Mouse (Mus musculus): Measurements from ENCODE around the gene Dusp5. TPM values are rescaled to one million over a fixed set of nuclear protein-coding genes. Genes with fewer than 3 reads are reported as not detected.
"Not testable (repeated sequence)": the region's sequence is repeated elsewhere in the genome, so short reads cannot be mapped to it uniquely, and the experiment has no call there.

Dusp5 gene
- polyA plus RNA-seq, 1 experiment: 10.4 TPM

DNA sequence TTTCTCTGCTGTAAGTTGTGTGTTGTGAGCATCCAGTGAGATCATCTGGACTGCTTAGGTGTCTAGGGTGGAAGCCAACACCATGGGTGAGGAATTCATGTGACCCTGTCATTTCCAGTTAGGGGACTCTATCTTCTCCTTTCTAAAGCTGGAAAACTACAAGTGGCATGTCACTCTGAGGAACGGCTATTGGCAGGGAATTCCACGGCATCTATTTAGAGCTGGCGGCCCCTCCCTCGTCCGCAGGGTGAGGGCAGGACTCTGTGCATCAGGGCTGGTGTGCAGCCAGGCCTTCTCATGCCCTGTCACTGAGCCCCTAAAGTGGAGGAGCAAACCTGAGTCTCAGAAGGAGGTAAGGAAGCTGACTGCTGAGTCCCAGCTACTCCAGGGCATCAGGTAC lies 35.0 kb upstream of the Dusp5 start:
- no peak for DNase-seq
- Histone ChIP-seq H3K4me1 (ENCODE audit: control insufficient read depth, insufficient read depth, low read length) (no peaks in the 10 kb centered on the region), H3K4me3 (replicated peaks; ENCODE audit: extremely low read depth, low read depth, low read length) (no peak overlapping the region)
- 61% methylated on average over 5 of the region's 5 CpGs for WGBS
- no peak for TF ChIP-seq CTCF (IDR thresholded peaks at IDR 0.05; ENCODE audit: insufficient read depth, low read length)
- TF ChIP-seq POLR2A (IDR thresholded peaks at IDR 0.05; ENCODE audit: borderline replicate concordance, extremely low read depth, low read depth, low read length): no peak

DNA sequence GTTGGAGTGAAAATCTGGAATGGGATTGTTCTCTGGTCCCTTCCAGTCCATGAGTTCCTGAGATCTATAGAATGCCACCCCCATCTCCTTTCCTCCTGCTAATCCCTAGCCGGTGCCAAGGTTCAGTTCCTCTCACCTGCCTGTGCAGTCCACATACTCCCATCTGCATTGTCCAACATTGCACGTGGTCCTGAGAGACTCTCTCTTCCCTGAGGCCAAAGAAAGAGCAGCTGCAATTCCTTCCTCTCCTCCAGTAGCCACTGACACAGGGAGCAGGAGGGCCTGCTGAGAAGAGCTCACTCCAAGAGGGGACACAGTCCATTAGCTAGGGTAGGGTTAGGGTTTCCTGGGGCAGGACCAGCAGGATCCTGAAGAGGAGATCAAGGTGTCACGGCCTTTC lies 31.0 kb upstream of the Dusp5 start:
- no peak for TF ChIP-seq CTCF (IDR thresholded peaks at IDR 0.05; ENCODE audit: insufficient read depth, low read length)
- TF ChIP-seq POLR2A (IDR thresholded peaks at IDR 0.05; ENCODE audit: borderline replicate concordance, extremely low read depth, low read depth, low read length): no peak
- WGBS: 75% methylated on average over 3 of the region's 3 CpGs
- DNase-seq: no peak
- no peak overlapping the region for H3K4me3 ChIP-seq (replicated peaks; ENCODE audit: extremely low read depth, low read depth, low read length)
- H3K4me1 ChIP-seq (ENCODE audit: control insufficient read depth, insufficient read depth, low read length): no peaks in the 10 kb centered on the region; the same call in 1 of the 2 replicates

DNA sequence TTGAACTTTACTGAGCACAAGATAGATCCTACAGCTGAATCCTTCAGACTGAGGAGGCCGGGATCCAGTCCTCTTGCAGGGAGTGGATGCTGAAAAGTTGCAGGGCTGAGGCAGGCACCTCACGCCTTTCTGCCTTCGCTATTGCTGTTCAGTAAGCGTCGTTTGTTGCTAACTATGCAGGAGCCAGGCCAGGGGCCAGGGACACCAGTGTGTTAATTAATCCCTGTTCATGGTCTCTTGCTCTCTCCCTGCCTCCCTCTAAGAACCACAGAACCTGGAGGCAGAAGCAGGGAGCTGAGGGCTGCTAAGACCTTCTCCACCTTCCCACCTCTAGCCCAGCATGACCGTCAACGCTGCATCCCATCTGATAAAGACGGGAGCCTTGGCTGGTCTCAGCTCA lies 29.9 kb upstream of the Dusp5 start:
- 94% methylated on average over 8 of the region's 8 CpGs for WGBS
- Histone ChIP-seq H3K4me1 (ENCODE audit: control insufficient read depth, insufficient read depth, low read length) (no peaks in the 10 kb centered on the region; the same call in 1 of the 2 replicates), H3K4me3 (replicated peaks; ENCODE audit: extremely low read depth, low read depth, low read length) (no peak overlapping the region)
- no peak for DNase-seq
- TF ChIP-seq POLR2A (IDR thresholded peaks at IDR 0.05; ENCODE audit: borderline replicate concordance, extremely low read depth, low read depth, low read length) (no peak), CTCF (IDR thresholded peaks at IDR 0.05; ENCODE audit: insufficient read depth, low read length) (no peak)

DNA sequence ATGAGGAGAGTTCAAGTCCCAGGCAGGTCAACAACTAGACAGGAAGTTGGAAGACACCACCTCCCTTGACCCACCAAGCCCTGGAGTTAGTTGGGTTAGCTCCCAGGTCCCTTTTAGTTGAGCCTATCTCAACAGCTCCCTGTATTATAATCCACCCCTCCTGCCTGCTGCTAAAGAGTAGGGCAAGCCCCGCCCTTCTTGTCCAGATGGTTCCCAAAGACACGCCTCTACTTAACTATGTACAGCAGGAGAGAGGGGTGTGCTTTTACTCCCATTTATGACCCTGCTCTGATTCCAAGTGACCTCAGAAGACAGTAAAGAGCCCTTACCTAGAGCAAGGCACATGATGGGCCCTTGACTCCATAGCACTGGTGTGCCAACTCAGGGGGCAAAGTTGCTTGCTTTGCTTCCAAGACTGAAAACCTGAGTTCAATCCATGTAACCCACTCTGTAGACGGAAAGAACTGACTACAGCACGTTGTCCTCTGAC lies 29.4 kb upstream of the Dusp5 start:
- DNase-seq: no peak
- Histone ChIP-seq H3K4me1 (ENCODE audit: control insufficient read depth, insufficient read depth, low read length) (no peaks in the 10 kb centered on the region; the same call in 1 of the 2 replicates), H3K4me3 (replicated peaks; ENCODE audit: extremely low read depth, low read depth, low read length) (no peak overlapping the region)
- 82% methylated on average over 4 of the region's 4 CpGs for WGBS
- TF ChIP-seq CTCF (IDR thresholded peaks at IDR 0.05; ENCODE audit: insufficient read depth, low read length): no peak

DNA sequence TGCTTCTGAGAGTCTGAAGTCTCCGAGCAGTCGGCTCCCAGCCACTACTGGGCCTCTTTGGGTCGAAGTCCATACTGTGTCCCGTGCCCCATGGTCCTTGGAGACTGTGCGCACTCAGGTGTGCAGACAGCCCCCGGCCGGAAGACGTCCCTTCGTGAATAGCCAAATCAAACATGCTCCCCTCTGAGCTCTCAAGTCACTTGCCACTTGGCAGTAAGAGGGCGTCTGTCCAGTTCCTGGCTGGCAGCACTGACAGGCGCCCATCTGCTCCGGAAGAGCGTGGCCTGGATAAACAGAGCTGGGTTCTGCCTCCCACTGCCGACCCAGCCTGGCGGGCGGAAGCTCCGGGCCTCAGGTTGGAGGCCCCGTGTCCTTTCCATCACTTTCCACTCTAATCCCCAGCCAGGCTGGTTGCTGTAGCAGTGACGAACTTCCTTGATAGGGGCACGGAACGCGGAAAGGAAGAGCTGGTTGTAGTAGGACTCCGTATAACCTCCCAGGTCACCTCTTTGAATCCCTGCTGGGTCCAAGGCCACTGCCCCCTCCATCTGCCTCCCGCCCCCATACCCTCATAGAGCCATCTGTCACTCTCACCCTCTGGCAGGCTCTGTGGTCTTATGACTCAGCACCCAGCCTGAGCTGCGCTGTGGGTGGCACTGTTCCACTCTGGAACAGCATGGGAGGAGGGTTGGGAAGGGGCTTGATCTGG lies 28.5 kb upstream of the Dusp5 start:
- Histone ChIP-seq H3K4me3 (replicated peaks; ENCODE audit: extremely low read depth, low read depth, low read length) (no peak overlapping the region), H3K4me1 (ENCODE audit: control insufficient read depth, insufficient read depth, low read length) (no peaks in the 10 kb centered on the region; the same call in 1 of the 2 replicates)
- TF ChIP-seq CTCF (IDR thresholded peaks at IDR 0.05; ENCODE audit: insufficient read depth, low read length) (no peak), POLR2A (IDR thresholded peaks at IDR 0.05; ENCODE audit: borderline replicate concordance, extremely low read depth, low read depth, low read length) (no peak)
- peak; percentile 28 for DNase-seq
- 35% methylated on average over 25 of the region's 25 CpGs for WGBS

DNA sequence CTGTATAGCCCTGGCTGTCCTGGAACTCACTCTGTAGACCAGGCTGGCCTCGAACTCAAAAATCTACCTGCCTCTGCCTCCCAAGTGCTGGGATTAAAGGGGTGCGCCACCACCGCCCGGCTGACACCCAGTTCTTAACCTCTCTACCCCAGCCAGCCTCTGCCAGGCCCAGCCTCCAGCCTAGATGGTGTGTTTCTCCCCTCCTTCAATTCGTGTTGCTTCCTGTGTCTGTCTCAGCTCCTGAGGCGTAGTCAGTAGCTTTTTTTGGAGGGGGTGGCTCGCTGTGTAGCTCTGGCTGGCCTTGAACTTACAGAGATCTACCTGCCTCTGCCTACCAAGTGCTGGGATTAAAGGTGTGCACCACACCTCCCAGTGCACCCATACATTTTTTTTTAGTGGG lies 27.7 kb upstream of the Dusp5 start:
- H3K4me1 ChIP-seq (ENCODE audit: control insufficient read depth, insufficient read depth, low read length); H3K4me3 ChIP-seq (replicated peaks; ENCODE audit: extremely low read depth, low read depth, low read length); DNase-seq: not testable (repeated sequence)
- 88% methylated on average over 7 of the region's 7 CpGs for WGBS

DNA sequence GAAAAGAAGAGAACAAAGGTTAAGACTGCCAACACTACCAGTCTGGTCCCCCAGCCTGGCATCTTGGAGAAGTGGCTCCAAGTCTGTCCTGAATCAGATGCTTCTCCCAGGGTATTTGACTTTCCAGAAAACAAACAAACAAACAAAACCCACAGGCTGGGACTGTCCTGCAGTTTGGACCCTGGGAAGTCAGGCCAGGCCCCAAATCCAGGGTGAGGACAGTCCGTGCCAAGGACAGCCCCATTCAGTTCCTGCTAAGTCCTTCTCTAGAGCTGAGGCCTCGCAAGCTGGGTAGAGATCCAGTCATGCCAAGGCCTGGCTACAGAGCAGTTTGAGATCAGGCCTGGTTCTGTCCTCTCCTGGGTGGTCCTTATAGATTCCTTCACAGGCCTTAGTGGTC lies 27.1 kb upstream of the Dusp5 start:
- Histone ChIP-seq H3K4me3 (replicated peaks; ENCODE audit: extremely low read depth, low read depth, low read length) (no peak overlapping the region), H3K4me1 (ENCODE audit: control insufficient read depth, insufficient read depth, low read length) (no peaks in the 10 kb centered on the region; the same call in 1 of the 2 replicates)
- TF ChIP-seq CTCF (IDR thresholded peaks at IDR 0.05; ENCODE audit: insufficient read depth, low read length) (no peak), POLR2A (IDR thresholded peaks at IDR 0.05; ENCODE audit: borderline replicate concordance, extremely low read depth, low read depth, low read length) (no peak)
- no peak for DNase-seq
- WGBS: 92% methylated on average over 2 of the region's 2 CpGs

DNA sequence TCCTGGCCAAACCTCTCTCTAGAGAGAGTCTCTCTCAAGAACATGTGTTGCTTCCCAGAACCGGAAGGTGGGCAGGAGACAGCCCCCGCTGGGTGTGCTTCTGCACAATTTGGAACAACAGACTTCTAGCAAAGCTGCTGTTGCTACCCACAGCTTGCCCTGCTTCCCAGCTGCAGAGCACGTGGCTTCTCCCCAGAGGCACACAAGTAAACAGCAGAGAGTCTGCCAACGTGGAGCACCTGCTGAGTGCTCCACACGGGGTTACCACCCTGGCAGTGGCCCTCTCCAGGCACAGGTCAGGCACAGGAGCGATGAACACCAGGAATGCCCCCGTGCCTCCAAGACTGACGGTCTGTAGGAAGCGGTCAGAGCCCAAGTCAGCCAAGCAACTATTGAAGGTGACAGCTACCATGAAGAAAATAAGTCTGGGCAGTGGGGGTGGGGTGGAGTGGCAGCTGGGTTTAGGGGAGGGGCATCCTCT lies 26.0 kb upstream of the Dusp5 start:
- Histone ChIP-seq H3K4me1 (ENCODE audit: control insufficient read depth, insufficient read depth, low read length) (no peaks in the 10 kb centered on the region; the same call in 1 of the 2 replicates), H3K4me3 (replicated peaks; ENCODE audit: extremely low read depth, low read depth, low read length) (no peak overlapping the region)
- no peak for TF ChIP-seq CTCF (IDR thresholded peaks at IDR 0.05; ENCODE audit: insufficient read depth, low read length)
- TF ChIP-seq POLR2A (IDR thresholded peaks at IDR 0.05; ENCODE audit: borderline replicate concordance, extremely low read depth, low read depth, low read length): no peak
- DNase-seq: no peak
- WGBS: 58% methylated on average over 9 of the region's 9 CpGs

DNA sequence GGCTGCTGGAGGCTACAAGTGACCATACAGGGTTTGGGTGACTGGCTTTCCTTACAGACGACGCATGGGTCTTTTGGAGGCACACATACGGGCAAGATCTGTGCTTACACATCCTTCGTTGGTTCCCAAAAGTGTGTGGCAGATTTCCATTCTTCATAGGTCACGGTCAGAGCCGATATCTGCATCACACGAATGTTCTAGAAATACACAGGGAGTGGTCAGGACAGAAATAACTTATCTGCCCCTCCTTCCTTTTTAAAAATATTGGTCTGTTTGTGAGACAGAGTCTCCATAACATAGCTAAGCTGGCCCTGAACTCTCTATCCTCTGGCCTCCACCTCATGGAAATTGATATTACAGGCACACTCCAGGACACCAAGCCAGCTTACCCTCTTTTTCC lies 24.7 kb upstream of the Dusp5 start:
- no peak for TF ChIP-seq POLR2A (IDR thresholded peaks at IDR 0.05; ENCODE audit: borderline replicate concordance, extremely low read depth, low read depth, low read length)
- no peak for TF ChIP-seq CTCF (IDR thresholded peaks at IDR 0.05; ENCODE audit: insufficient read depth, low read length)
- WGBS: 81% methylated on average over 7 of the region's 7 CpGs
- no peak for DNase-seq
- H3K4me3 ChIP-seq (replicated peaks; ENCODE audit: extremely low read depth, low read depth, low read length): no peak overlapping the region
- H3K4me1 ChIP-seq (ENCODE audit: control insufficient read depth, insufficient read depth, low read length): no peaks in the 10 kb centered on the region; the same call in 1 of the 2 replicates

DNA sequence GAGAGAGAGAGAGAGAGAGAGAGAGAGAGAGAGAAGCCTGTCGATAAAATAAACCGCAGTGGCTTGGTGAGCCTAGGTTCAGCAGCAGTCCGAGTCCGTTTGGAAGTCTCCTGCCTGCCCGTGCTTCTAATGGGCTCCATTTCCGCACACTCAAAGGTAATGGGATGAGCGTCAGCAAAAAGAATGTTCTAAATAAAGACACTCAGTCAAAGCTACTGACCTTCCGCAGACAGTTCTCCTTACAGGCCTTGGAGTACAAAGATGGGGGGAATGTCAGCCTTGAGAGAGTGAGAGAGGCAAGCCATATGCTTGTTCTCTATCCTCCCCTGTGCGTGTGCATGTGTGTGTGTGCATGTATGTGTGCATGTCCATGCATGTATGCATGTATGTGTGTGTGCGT lies 23.2 kb upstream of the Dusp5 start:
- no peak overlapping the region for H3K4me3 ChIP-seq (replicated peaks; ENCODE audit: extremely low read depth, low read depth, low read length)
- H3K4me1 ChIP-seq (ENCODE audit: control insufficient read depth, insufficient read depth, low read length): no peaks in the 10 kb centered on the region; the same call in 1 of the 2 replicates
- TF ChIP-seq CTCF (IDR thresholded peaks at IDR 0.05; ENCODE audit: insufficient read depth, low read length) (no peak), POLR2A (IDR thresholded peaks at IDR 0.05; ENCODE audit: borderline replicate concordance, extremely low read depth, low read depth, low read length) (no peak)
- WGBS: 68% methylated on average over 10 of the region's 10 CpGs
- DNase-seq: no peak
